Mouse (Mus musculus) adipose tissue, adult 10 weeks (tissue): ENCODE data around the gene Defb45. TPM values are rescaled to one million over a fixed set of nuclear protein-coding genes. Genes with fewer than 3 reads are reported as not detected.

Experiments
- polyA plus RNA-seq: library from polyadenylated mRNA; stranded (reverse); fragments of 350-450 nt; fragmentation: Illumina TruSeq; extraction: RNeasy Lipid Tissue Mini Kit (QIAGEN cat#74804); gene quantifications from one replicate; pipeline ENCODE4 v1.2.3, GENCODE M21; 2014; ENCODE audit warnings: low read depth, low replicate concordance

The Defb45 gene
- polyA plus RNA-seq: 531 TPM

DNA sequence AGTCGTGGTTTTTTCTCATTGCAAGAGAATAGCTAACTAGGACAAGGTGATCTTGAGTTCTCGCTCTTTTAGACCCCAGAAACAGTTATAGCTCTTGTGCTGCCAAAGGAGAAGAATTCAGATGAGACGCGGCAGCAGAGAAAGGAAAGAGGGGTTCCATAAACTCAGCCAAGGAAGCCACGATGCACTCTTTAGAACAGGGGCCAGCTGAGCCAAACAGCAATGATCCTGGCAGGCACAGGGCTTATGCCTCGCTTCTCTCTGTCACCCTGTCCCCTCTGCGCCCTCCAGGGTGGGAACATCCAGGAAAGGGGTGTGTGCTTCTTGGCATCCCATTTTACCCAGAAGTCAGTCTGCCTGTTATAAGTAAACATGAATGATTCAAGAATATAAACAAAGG is at the start of gene Defb45:
Gene Defb45 (minus strand): TSS at position 101 of the 400 bp plus-strand sequence.

DNA sequence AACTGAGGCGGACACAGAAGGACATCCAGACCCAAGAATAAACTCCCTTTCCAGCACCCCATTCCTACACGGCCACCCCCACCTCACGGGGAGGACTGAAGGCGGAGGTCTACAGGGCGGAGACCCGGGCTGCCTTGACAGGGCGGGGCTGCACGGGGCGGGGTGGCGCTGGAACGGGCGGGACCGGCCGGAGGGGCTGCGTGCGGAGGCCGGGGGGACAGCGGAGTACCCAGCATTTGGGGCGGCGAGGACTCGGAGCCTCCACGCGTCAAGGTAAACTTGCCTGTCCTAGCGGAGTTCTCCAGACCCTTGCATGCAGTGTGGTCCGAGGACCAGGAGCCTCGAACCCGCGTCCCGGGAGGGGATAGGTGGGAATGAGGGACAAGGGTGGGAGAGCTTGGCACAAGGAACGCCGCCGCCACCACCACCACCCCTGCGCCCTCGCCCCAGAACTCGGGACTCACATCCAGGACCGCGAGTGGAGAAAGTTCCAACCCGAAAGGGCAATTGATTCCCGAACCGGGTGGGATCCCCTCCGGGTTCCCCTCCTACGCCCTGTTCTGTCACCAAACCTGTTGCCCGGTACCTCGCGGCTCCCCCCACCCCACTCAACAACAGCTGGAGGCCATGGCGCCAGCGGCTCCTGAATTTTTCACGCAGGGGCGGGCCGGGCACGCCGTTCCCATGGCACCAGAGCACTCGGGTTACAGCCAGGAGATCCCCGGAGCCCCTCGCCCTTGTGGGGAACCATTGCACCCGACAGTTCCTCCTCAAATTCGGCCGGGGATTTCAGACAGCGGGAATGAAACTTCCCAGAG is 27.8 kb upstream of the Defb45 start, which contains the start of gene Rem1:
Gene Rem1 (plus strand): TSS at position 178 of the 818 bp plus-strand sequence.

GRCm38 (mm10) chr2:152622953-152623352 is 23.8 kb upstream of the Defb45 start, which contains the start of gene Defb25:
TSS of gene Defb25 (minus strand) at chr2:152623053.

GRCm38 (mm10) chr2:152604057-152604456 is 4.9 kb upstream of the Defb45 start, which contains the start of gene Defb36:
TSS of gene Defb36 (plus strand) at chr2:152604327.

GRCm38 (mm10) chr2:152580107-152580506 is 19.1 kb downstream of the Defb45 start, which contains the start of gene Defb19:
TSS of gene Defb19 (minus strand) at chr2:152580312.

GRCm38 (mm10) chr2:152572114-152572794 is 26.9 kb downstream of the Defb45 start, which contains the start of gene Defb21:
TSS of gene Defb21 (plus strand) at chr2:152572744.

DNA sequence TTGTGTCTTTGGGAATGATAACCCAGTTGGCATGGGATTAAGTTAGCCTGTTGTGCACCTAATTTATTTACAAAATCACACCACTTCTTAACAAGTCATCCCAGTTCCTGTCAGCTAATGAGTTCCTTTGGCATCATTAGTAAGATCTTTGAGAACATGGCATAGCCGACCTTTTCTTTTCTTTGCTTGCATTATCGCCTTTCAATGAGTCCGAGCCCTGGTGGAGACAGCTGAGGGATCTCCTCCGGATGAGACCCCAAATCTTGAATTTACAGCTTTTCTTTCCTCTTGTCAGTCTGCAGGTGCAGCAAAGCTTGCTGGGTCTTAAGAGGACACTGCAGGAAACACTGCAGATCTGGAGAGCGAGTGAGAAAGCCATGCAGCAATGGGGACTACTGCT is 30.2 kb downstream of the Defb45 start, which contains the start of gene Gm17416:
Gene Gm17416 (plus strand): TSS at position 301 of the 400 bp plus-strand sequence.

Other genes starting within 250 kb of the Defb45 start
- not detected for gene Nrsn2, start 222.8 kb downstream of the Defb45 start, polyA plus RNA-seq
- 13.1 TPM for gene Sox12, start 201.3 kb downstream of the Defb45 start, polyA plus RNA-seq
- 6.4 TPM for gene Zcchc3, start 184.4 kb downstream of the Defb45 start, polyA plus RNA-seq
- 7.5 TPM for gene 6820408C15Rik, start 183.8 kb downstream of the Defb45 start, polyA plus RNA-seq
- gene Defb23, start 134.8 kb downstream of the Defb45 start, polyA plus RNA-seq: 773 TPM
- 5,596 TPM for gene Defb20, start 122.3 kb downstream of the Defb45 start, polyA plus RNA-seq
- gene Defb22, start 109.3 kb downstream of the Defb45 start, polyA plus RNA-seq: 725 TPM
- gene Defb26, start 87.7 kb downstream of the Defb45 start, polyA plus RNA-seq: 117 TPM
- gene Defb28, start 81.1 kb downstream of the Defb45 start, polyA plus RNA-seq: 1,277 TPM
- gene Defb29, start 59.3 kb downstream of the Defb45 start, polyA plus RNA-seq: 321 TPM
- 2,150 TPM for gene Gm17416, start 30.1 kb downstream of the Defb45 start, polyA plus RNA-seq
- 719 TPM for gene Defb21, start 26.7 kb downstream of the Defb45 start, polyA plus RNA-seq
- gene Defb19, start 19.1 kb downstream of the Defb45 start, polyA plus RNA-seq: 22.8 TPM
- 6.9 TPM for gene Defb36, start 4.9 kb upstream of the Defb45 start, polyA plus RNA-seq
- gene Defb25, start 23.7 kb upstream of the Defb45 start, polyA plus RNA-seq: 4,016 TPM
- gene Rem1, start 27.6 kb upstream of the Defb45 start, polyA plus RNA-seq: 42.9 TPM
- gene H13, start 70.1 kb upstream of the Defb45 start, polyA plus RNA-seq: 115 TPM
- 14.8 TPM for gene Mcts2, start 87.6 kb upstream of the Defb45 start, polyA plus RNA-seq
- gene Id1, start 136.9 kb upstream of the Defb45 start, polyA plus RNA-seq: 38.8 TPM
- 5.2 TPM for gene Cox4i2, start 154.8 kb upstream of the Defb45 start, polyA plus RNA-seq
- 42.0 TPM for gene Bcl2l1, start 232.3 kb upstream of the Defb45 start, polyA plus RNA-seq
- gene Tpx2, start 248.6 kb upstream of the Defb45 start, polyA plus RNA-seq: 1.9 TPM